Mouse (Mus musculus): ENCODE results near the gene Mtch1.

Gene Mtch1

DNA sequence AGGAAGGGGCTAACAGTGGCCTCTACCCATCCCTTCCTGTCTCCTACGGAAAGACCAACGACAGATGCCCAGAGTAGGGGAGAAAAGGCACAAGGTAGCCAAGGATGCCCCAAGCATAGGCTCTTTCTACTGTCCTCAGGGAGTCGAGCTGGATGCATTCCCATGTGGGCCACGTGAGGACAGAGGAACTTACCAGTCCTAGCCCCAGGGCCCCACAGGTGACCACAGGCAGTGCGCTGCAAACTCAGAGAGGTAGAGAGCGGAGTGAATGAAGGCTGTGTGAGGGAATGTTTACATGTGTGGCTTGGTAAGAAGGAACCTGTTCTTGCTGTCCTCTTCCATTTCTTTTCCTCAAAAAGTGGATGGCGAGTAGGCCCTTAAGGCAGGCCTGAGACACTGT is 41.9 kb downstream of the Mtch1 start:
- no peak for DNase-seq (ENCODE audit: low read depth, low spot score)

GRCm38 (mm10) chr17:29305058-29305806 is 42.5 kb downstream of the Mtch1 start:
- DNase-seq (ENCODE audit: low read depth, low spot score), result no peak

- no peak for DNase-seq (ENCODE audit: low read depth, low spot score)
Measured at GRCm38 (mm10) chr17:29304376-29305057, 43.2 kb downstream of the Mtch1 start.

- no peak for DNase-seq (ENCODE audit: low read depth, low spot score)
Measured at GRCm38 (mm10) chr17:29303856-29304255, 43.9 kb downstream of the Mtch1 start.

DNA sequence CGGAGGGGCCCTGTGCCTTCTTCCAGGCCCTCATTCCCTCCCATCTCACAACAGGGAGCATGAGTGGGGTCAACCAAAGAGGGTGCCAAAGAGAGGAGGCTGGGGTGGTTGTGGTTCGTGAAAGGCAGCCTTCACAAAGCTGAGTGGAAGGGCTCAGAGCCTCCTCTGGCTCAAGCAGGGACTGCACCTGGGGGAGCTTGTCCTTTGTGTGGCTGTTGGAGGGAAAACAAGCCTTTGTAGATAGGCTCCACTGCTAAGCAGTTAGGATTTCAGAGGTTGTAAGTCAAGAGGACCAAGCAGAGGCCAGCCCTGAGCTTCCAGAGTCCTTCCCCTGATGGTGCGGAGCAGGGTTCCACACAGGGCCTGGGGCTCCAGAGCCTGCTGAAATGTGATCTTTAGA is 44.6 kb downstream of the Mtch1 start:
- peak; percentile 55 for DNase-seq (ENCODE audit: low read depth, low spot score)

DNA sequence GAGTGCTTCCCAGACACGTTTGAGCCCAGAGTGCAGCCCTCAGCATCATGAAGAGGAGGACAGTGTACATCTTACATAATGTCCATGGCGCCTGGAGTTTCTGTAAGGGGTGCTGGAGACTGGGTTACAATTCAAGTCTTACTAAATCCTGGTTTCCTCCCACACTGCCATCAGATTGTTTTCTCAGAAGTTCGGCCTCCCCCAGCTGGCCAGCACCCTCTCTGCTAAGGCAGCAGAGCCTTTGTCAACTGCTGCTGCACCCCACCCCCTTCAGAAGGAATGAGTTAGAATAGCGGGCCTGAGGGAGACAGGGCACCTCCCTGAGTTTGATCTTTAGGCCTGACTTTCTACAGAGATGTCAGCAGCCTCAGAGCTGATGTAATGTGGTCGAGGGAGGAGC is 45.6 kb downstream of the Mtch1 start:
- no peak for DNase-seq (ENCODE audit: low read depth, low spot score)

DNA sequence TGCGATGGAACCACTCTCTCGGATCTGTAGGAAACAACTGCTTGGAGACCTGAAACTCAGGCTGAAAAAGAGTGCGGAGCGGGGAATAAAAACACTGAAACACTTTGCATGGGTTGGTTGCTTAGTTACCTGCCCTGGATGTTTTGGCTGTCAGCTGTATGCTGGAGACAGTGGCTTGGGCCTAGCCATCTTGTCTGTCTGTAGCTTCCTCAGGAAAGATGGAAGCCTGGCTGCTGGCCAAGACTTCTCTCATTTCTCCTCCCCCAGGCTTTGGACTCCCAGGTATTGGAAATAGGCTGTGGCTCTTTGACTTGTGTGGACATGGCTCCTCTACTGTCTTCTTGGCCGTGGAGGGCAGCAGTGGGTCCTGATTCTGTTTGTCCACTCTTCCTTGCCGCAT is 46.3 kb downstream of the Mtch1 start:
- no peak for DNase-seq (ENCODE audit: low read depth, low spot score)

DNA sequence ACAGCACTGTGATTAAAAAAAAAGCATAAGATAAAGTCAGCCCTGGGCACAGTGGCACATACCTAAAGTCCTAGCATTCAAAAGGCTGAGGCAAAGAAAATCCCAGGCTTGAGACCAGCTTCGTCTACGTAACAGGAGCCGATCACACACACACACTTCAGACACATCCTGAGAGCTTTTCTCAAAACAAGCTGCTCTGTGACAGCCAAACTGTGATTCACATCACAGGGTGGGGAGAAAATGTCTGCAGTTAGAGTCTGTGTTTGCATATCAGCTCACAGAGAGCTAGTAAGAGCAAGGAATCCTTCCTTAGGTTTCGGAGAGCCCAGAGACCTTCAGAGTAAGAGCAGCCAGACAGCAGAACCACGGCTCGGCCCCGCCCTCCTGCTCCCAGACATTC is 46.8 kb downstream of the Mtch1 start:
- no peak for DNase-seq (ENCODE audit: low read depth, low spot score)

DNA sequence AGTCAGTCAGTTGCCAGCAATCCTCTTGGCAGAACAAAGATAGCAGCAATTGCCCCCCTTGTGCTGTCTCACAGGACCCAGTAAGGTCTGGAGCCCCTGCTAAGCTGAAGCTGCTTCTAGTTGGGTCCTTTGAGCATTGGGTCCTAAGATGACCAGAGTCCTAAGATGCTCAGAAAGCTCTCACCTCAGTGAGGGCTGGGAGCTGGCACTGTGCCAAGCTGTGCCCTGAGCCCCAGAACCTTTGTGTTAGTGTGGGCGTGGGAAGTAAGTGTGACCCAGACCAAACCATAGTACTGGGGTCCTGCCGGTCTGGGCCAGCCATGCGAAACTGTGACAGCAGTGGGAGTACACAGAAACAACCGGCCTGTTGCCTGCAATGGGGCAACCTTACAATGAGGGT is 48.5 kb downstream of the Mtch1 start:
- DNase-seq (ENCODE audit: low read depth, low spot score), result no peak

- DNase-seq (ENCODE audit: low read depth, low spot score), result no peak
Measured at GRCm38 (mm10) chr17:29297813-29298212, 49.9 kb downstream of the Mtch1 start.

DNA sequence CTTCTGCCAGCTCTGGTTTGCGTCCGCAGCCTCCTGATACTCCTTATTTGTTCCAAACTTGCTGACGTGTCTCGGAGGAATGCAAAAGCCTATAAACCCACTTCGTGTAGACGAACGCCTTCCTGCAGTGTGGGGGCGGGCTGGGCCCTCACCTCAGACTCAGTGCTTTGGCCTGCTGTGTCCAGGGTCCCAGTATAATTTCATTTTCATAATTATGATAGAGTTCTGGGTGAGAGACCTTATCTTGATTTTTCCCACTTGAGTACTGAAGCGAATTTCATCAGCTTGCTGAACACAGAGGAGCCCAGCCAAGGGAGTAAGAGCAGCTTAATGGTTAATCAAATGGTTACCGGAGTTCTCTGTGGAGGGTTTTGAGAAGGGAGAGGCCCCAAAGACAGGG is 50.4 kb downstream of the Mtch1 start:
- DNase-seq (ENCODE audit: low read depth, low spot score), result peak; percentile 24

- DNase-seq (ENCODE audit: low read depth, low spot score), result no peak
Measured at GRCm38 (mm10) chr17:29295835-29296234, 51.9 kb downstream of the Mtch1 start.

DNA sequence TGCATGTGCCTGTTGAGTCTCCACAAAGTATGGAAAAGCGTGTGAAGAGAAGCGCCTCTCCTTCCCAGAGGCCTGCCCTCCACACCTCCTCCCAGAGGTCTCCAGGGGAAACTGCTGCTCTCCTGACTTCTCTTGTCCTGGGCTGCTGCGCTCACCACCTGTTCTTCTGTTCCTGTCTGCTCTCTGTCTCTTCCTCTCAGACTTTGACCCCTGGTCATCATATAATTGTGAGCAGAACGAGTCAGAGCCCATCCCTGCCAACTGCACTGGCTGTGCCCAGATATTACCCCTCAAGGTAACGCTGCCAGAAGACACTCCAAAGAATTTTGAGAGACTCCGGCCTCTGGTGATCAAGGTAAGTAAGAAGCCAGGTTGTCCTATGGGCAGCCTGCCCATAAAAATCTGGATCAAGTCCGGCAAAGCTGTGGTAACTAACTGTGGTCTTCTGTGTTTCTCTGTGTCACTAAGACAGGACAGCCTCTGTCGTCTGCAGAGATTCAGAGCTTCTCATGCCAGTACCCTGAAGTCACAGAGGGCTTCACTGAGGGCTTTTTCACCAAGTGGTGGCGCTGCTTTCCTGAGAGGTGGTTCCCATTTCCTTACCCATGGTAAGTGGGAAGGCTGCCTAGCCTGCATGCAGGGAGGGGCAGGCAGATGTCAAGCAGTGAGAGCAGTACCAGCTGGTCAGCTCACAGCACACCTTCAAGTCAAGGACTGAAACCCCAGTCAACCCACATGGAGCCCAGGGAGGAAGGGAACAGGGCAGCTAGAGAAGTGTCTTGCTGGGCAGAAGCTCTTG is 53.7 kb downstream of the Mtch1 start:
- DNase-seq (ENCODE audit: low read depth, low spot score), result no peak

DNA sequence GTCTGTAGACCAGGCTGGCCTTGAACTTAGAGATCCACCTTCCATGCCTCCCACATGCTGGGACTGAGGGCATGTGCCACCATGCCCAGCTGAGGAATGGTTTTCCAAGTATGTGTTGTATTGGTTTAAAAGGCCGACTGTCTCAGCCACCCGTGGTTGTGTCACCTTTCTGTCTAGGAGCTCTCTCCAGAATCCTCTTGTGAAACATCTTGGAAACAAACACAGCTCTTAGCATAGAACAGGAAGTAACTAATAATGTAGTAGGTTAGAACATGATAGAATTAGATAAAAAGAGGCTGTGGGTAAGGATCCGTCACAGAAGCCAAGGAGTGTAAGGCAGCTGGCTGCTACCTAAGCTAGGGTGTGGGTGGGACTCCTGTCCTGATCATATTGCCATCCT is 54.7 kb downstream of the Mtch1 start:
- no peak for DNase-seq (ENCODE audit: low read depth, low spot score)

- DNase-seq (ENCODE audit: low read depth, low spot score), result no peak
Measured at GRCm38 (mm10) chr17:29291793-29292192, 55.9 kb downstream of the Mtch1 start.

DNA sequence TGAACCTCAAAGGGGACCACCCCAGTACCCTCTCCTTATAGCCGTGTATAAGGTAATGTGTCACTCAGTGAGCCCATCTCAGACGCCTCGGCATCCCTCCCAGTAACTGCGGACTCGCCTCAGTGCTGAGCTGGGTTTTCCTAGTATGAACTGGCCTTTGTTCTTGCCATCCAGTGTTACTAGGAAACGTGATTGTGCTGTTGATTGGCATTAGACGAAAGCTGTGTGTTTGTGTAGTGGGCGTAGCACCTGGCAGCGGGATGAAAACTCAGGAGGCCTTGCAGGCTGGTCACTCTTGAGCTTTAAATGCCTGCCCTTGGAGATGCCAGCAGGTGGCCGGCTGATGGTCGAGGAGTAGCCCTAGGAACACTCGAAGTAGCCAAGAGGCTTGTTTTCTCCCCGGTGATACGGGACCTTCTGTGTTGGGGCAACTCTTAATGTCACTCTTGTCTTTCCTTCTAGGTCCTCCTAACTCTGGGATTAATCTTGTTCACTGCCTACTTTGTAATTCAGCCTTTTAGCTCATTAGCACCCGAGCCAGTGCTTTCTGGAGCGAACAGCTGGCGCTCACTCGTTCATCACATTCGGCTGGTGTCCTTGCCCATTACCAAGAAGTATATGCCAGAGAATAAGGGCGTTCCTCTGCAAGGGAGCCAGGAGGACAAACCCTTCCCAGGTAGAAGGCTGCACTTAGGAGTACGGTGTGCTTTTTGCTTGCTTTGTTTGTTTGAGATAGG is 65.3 kb downstream of the Mtch1 start:
- no peak for DNase-seq (ENCODE audit: low read depth, low spot score)
